In the genomic region with DNA sequence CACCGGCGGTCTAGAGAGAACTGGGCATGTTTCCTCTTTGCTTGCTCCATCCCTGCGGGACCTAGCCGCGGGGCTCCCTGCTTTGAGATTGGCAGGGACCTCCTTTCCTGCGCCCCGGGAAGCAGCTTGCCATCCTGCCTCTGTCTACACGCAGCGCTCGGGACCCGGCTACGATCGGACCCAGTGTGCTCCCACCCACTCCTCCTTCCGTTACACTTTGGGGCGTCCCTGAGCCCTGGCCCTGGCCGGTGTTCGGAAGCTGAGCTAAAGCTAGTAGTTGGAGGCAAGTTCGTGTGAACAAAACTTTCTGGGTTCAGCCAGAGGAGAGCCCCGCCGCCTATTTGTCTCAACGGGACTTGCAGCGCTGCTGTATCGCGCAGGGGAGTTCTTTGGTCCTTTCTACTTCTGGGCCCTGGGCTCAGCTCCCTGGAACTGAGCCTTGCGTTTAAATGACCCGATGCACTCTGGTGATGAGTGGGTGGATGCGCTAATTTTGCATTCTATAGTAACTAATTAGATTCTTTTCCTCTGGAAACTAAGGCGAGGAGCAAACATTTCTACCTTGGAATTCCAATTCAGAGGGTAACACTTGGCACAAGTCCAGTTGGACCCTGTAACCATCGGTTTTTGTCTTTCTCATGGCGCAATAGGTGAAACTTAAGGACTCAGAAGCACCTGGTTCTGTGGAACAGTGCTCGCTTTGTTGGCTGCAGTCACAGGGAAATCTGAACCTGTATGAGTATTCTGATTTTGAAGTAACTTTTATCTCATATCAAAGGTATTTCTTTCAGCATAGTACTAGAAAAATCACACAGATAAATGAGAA, we compare ENCODE assay signal across 8 mouse cellular contexts. TPM values are rescaled to one million over a fixed set of nuclear protein-coding genes. Genes with fewer than 3 reads are reported as not detected.
A peak's percentile ranks its signal among the peaks of the same experiment; 100 is the strongest.
DNase-seq lines count a peak whose midpoint lies in the region; ATAC-seq lines count a peak whose summit lies in the region.

No protein-coding gene starts in this region.

- H3K9me3 ChIP-seq in embryonic facial prominence, embryonic 12.5 days = no peaks in the 10 kb centered on the region
- H3K9me3 ChIP-seq in heart, embryonic 13.5 days = no peaks in the 10 kb centered on the region
- no peaks in the 10 kb centered on the region for H3K9me3 ChIP-seq in kidney, embryonic 15.5 days (replicated peaks)
- H3K9me3 ChIP-seq in neural tube, embryonic 13.5 days = no peaks in the 10 kb centered on the region

- peak overlapping the region; percentile 87 for H3K9ac ChIP-seq in embryonic facial prominence, embryonic 12.5 days
- peak overlapping the region; percentile 83 for H3K9ac ChIP-seq in heart, embryonic 13.5 days
- peak overlapping the region; percentile 69 for H3K9ac ChIP-seq in kidney, embryonic 15.5 days
- H3K9ac ChIP-seq in neural tube, embryonic 13.5 days = peak overlapping the region; percentile 90

- WGBS in embryonic facial prominence, embryonic 12.5 days = under 1% methylated on average over 31 of the region's 31 CpGs
- WGBS in heart, embryonic 13.5 days = 2% methylated on average over 31 of the region's 31 CpGs
- WGBS in kidney, embryonic 15.5 days = 2% methylated on average over 31 of the region's 31 CpGs
- 3% methylated on average over 31 of the region's 31 CpGs for WGBS in neural tube, embryonic 13.5 days

- no peaks in the 10 kb centered on the region for H3K36me3 ChIP-seq in embryonic facial prominence, embryonic 12.5 days
- H3K36me3 ChIP-seq in heart, embryonic 13.5 days = no peaks in the 10 kb centered on the region; the same call in 1 of the 2 replicates
- H3K36me3 ChIP-seq in kidney, embryonic 15.5 days = no peaks in the 10 kb centered on the region; the same call in 1 of the 2 replicates
- H3K36me3 ChIP-seq in neural tube, embryonic 13.5 days = no peaks in the 10 kb centered on the region

- peak overlapping the region; percentile 88 for H3K4me3 ChIP-seq in embryonic facial prominence, embryonic 12.5 days
- H3K4me3 ChIP-seq in heart, embryonic 13.5 days = peak overlapping the region; percentile 67
- H3K4me3 ChIP-seq in kidney, embryonic 15.5 days (replicated peaks) = peak overlapping the region; percentile 79
- H3K4me3 ChIP-seq in neural tube, embryonic 13.5 days = peak overlapping the region; percentile 86

- H3K27me3 ChIP-seq in embryonic facial prominence, embryonic 12.5 days = no peaks in the 10 kb centered on the region
- H3K27me3 ChIP-seq in heart, embryonic 13.5 days (replicated peaks) = no peaks in the 10 kb centered on the region
- no peaks in the 10 kb centered on the region for H3K27me3 ChIP-seq in kidney, embryonic 15.5 days
- H3K27me3 ChIP-seq in neural tube, embryonic 13.5 days = no peaks in the 10 kb centered on the region

- ATAC-seq in embryonic facial prominence, embryonic 12.5 days (ENCODE audit: insufficient number of reproducible peaks, insufficient read depth, low FRiP score, low TSS enrichment) = peak; percentile 70
- ATAC-seq in heart, embryonic 13.5 days (ENCODE audit: extremely low read depth, insufficient number of reproducible peaks, low FRiP score, low TSS enrichment) = 0 out of 2 replicates have a peak, but pooled peaks have one; percentile 39
- peak; percentile 65 for ATAC-seq in kidney, embryonic 15.5 days (replicated peaks; ENCODE audit: low FRiP score)
- peak; percentile 74 for ATAC-seq in neural tube, embryonic 13.5 days (ENCODE audit: low read depth)

- H3K27ac ChIP-seq in embryonic facial prominence, embryonic 12.5 days = peak overlapping the region; percentile 93
- peak overlapping the region; percentile 79 for H3K27ac ChIP-seq in heart, embryonic 13.5 days (replicated peaks)
- H3K27ac ChIP-seq in kidney, embryonic 15.5 days = peak overlapping the region; percentile 89
- H3K27ac ChIP-seq in neural tube, embryonic 13.5 days (replicated peaks) = peak overlapping the region; percentile 83

- DNase-seq in right cerebral cortex, adult 2 months (ENCODE audit: low spot score in 2 of 2) = peak; percentile 12 to 21
- DNase-seq in right cerebral cortex, postnatal 36 days (ENCODE audit: low spot score in 2 of 2) = no peak
- DNase-seq in lung, adult 18-20 months = peak; percentile 36 to 48
- DNase-seq in urinary bladder, postnatal 14 days (ENCODE audit: low spot score) = peak; percentile 40

- peaks cover 33% of the 10 kb centered on the region for H3K4me1 ChIP-seq in embryonic facial prominence, embryonic 12.5 days
- peaks cover 43% of the 10 kb centered on the region for H3K4me1 ChIP-seq in heart, embryonic 13.5 days
- peaks cover 47% of the 10 kb centered on the region for H3K4me1 ChIP-seq in kidney, embryonic 15.5 days
- peaks cover 41% of the 10 kb centered on the region for H3K4me1 ChIP-seq in neural tube, embryonic 13.5 days (replicated peaks)

- peak overlapping the region; percentile 60 for H3K4me2 ChIP-seq in embryonic facial prominence, embryonic 12.5 days (replicated peaks)
- H3K4me2 ChIP-seq in heart, embryonic 13.5 days = peak overlapping the region; percentile 79
- peak overlapping the region; percentile 73 for H3K4me2 ChIP-seq in kidney, embryonic 15.5 days
- peak overlapping the region; percentile 81 for H3K4me2 ChIP-seq in neural tube, embryonic 13.5 days

RNA-seq across cellular contexts. Expression of gene Plod2, which starts 0.8 kb away (rescaled TPM):
- 60.5 and 61.0 TPM in 2 replicates for polyA plus RNA-seq in embryonic facial prominence, embryonic 12.5 days (2016; fragmentation: Nextera tagmentation; extraction: Ambion mirVana)
- 30.1 and 30.4 TPM in 2 replicates for polyA plus RNA-seq in heart, embryonic 13.5 days (2015; fragmentation: Nextera tagmentation; extraction: Ambion mirVana)
- 41.5 and 41.9 TPM in 2 replicates for polyA plus RNA-seq in kidney, embryonic 15.5 days (2015; fragmentation: Nextera tagmentation; extraction: Ambion mirVana)
- polyA plus RNA-seq in neural tube, embryonic 13.5 days (2015; fragmentation: Nextera tagmentation; extraction: Ambion mirVana) = 19.7 and 23.4 TPM in 2 replicates

Comparison
In these comparisons a context has a peak if more than half of its experiments do, and no peak if none do; other contexts are left out.
1. DNase-seq: peak in right cerebral cortex, adult 2 months (2 of 2), lung, adult 18-20 months (2 of 2) and urinary bladder, postnatal 14 days (single experiment); none in right cerebral cortex, postnatal 36 days (0 of 2).
2. Peak in every context shown above with its lines, with median percentiles within 50 percentile points of each other: ATAC-seq, H3K27ac ChIP-seq, H3K4me2 ChIP-seq, H3K4me3 ChIP-seq and H3K9ac ChIP-seq.